Mouse (Mus musculus) kidney, postnatal 10 days (tissue): Measurements from ENCODE around the gene Lcmt1.
A peak's percentile ranks its signal among the peaks of the same experiment; 100 is the strongest.

ENCODE experiments used
- DNase-seq: peaks from one replicate; pipeline ENCODE4 v3.0.0; 2021; ENCODE audit warnings: mixed read lengths

Gene Lcmt1

DNA sequence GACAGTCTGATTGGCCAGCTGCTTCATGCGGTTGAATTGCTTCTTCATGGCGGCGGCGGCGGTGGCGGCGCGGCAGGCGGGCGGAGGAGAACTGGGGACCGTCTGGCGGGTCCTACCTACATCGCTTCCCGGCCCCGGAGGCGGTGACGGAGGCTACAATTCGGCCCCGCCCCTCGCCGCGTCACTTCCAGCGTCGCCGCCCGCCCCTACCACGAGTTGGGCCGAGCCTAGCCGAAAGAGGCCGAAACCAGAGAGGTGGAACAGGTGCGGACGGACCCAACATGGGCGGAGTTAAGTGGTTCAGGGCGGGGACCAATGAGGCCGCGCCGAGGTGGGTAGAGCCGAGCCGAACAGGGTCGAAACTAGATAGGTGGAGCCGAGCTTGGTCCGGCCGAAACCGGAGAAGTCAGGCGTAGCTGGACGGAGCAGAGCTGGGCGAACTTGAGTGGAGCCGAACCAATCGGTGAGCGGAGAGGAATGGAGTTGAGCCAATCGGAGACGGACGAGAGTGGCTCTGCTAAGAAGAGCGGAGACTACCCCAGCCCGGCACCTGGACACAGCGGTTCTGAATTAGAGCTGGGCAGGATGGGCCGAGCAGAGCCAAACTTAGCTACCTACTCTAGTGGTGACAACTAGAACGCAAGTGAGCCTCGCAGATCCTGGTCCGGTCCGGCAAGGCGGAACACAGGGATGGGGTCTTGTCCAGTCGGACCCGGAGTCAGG lies at the start of gene Lcmt1, which contains the start of gene Arhgap17:
Gene Lcmt1 (plus strand): TSS at position 26 of the 723 bp plus-strand sequence.
Gene Arhgap17 (minus strand): TSS at position 157 of the 723 bp plus-strand sequence.
- peak; percentile 99 for DNase-seq

DNA sequence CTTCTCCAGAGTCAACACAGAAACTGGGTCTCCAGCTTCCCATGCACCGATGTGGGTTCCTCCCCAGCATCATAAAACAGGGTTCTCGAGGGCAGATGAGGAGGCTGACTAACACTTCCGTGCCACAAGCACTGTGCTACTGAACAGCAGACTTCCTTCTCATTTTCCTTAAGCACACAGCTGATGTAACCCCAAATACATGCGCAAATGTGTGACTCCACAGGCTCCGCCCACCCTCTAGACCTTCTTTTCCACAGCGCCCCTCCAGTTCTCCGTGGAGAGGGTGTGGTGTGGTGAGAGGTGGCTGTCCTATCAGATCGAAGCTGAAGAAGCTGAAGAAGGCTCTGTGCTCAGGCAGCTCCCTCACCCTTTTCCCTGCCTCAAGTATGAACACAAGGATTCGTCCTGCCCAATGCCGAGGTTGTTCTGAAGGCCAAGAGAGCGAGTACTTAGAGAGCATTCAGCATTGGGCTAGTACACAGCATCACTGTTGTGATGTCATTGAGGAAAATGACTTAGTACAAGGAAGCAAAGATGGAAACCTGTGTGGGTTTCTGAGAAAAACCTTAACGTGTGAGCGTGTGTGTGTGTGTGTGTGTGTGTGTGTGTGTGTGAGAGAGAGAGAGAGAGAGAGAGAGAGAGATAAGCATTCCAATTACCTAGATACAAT lies 47.0 kb upstream of the Lcmt1 start:
- DNase-seq = no peak

DNA sequence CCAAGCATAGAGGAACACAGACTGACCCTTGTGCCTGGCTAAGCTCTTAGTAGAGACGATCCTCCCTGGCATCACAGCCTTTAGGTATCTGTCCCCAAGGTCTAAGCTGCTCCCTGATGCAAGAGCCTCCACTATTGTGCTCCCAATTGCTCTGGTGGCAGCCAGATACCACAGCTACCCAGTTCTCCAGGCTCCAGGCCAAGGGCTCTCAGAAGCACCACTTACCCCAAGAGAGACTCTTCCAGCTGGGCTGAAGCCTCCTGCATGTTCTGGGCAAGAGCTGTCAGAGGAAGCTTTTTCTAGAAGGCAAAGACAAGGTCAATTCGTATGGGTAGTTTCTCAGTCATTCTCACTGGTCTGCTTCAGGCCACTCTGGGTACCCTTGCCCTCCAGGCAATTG lies 46.2 kb upstream of the Lcmt1 start:
- DNase-seq = no peak

DNA sequence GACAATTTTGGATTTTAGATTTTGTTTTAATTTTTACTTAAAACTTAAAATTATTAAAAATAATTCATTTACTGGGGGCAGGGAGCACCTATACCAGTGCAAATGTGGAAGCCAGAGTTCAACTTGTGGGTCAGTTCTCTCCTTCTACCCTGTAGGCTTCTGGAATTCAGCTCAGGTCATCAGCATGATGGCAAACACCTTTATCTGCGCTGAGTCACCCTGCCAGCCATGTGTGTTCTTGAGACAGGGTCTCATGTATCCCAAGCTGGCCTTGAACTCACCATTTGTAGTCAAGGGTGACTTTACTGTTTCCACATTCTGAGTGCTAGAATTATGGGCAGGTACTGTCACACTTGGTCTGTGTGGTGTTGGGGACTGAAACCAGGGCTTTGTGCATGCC lies 45.5 kb upstream of the Lcmt1 start:
- no peak for DNase-seq

DNA sequence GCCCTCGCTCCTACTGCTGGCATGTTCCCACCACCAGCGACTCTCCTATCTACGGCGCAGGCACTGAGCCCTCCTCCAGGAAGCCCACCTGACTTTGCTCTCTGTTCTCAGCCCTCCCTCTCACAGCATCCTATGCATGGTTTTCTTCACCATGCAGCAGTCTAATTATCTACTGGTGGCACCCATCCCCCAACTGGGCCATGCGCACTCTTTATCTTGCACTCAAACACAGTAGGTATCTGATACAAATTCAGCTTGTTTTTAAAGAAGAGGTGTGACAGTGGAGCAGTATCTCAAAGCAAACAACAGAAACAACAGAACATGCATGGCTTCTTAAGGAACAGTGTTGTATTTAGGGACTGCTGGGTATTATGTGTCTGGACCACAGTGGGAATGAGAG lies 43.5 kb upstream of the Lcmt1 start:
- no peak for DNase-seq

DNA sequence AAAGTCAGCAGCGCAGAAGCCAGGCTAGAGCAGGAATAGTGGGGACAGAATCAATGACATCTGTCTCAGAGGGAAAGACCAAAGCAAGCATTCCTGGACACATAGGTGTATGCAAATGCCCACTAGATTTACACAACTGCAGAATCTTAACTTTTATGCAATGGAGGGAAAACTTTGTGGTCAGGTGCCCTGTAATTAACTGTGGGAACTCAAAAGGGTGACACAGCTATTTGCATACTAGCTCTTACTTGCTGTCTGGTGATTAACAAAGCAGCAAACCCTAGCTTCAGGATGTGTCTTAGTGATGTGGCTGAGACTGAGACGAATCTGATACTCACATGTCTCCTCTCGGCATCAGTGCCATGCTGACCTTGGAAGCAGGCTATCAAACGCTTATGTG lies 42.7 kb upstream of the Lcmt1 start:
- DNase-seq = no peak

DNA sequence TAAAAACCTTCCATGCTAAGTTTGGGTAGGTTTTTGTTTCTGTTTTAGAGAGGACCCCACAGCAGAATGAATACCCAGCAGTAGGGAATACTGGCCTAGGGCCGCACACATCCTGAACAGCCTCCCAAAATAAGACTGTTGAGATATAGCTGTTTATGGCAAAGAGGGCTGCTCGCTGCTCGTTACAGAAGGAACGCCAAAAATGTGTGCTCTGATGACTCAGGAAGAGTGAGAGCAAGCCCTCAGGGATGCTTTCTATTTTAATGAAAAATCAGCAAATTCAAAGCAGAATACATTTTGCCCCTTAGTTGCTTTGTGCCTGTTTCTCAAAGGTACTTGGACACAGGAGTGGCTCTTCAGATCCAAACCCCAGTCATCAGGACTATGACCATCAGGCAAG lies 41.7 kb upstream of the Lcmt1 start:
- no peak for DNase-seq

DNA sequence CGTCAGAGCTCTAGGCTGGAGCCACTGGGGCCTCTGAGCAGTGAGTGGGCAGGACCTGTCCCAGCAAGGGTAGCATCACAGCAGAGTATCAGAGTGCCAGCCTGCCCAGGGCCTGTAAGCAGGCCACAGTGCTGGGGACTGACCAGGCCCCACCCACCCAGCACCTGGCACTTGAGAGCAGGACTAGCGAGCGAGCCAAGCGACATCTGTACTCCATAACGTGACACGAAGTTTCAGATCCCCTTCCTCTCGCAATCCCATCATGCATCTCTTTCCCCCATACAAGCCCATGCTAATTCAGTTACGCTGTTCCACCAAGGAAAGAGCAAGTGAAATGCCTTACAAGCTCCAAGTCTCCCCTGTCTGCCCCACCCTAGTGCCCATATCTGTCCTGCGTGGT lies 39.1 kb upstream of the Lcmt1 start:
- DNase-seq = no peak

DNA sequence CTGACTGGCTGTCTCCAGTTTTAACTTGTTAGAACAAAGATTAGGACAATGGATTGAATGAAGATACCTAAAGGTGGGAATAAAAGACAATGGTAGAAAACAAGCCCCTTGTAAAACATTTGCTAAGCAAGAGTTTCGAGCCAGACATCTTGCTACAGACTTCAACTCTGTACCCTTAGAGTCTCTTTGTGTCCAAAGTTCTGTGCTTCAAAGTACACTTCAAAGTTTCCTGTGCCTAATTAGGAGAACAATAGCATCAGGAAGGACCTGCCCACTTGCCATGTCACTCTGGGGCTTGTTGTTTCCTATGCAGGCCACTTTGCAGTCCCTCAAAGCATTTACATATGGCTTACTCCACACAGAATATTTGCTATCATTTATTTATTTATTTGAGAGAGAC lies 33.3 kb upstream of the Lcmt1 start:
- no peak for DNase-seq

DNA sequence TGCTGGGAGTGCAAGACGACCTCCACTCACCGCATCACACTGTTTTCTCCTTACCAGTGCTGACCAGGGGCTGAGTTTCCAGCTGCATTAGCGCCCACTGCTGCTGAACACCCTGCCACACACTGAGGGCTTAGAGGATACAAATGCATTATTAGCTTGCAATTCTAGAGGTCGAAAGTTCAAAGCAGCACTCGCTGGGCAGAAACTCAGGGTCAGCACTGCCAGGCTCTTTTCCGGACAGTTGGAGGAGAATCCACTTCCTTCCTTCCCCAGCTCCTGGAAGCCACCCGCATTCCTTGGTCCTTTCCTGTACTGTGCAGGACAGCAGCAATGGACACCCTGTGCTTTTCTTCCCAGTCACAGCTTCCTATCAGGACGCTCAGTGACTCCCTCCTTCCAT lies 31.2 kb upstream of the Lcmt1 start:
- DNase-seq = peak; percentile 49

DNA sequence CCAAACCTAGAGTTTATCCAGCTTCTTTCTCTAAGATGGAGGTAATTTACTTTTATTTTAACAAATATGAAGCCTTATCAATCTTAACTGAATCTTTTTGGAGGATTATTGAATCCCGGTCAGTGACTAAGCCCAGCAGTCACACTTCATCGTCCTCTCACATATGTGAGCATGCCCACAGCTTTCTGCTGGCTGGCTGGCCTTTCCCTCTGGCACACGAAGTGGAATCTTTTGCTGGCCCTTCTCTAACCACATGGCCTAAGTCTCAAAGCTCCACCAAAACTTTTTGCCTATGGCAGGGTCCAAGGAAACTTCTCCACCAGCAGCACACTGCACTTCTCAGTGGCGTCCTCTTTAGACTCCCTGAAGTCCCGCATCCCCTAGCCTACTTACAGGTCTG lies 27.7 kb upstream of the Lcmt1 start:
- DNase-seq = no peak

DNA sequence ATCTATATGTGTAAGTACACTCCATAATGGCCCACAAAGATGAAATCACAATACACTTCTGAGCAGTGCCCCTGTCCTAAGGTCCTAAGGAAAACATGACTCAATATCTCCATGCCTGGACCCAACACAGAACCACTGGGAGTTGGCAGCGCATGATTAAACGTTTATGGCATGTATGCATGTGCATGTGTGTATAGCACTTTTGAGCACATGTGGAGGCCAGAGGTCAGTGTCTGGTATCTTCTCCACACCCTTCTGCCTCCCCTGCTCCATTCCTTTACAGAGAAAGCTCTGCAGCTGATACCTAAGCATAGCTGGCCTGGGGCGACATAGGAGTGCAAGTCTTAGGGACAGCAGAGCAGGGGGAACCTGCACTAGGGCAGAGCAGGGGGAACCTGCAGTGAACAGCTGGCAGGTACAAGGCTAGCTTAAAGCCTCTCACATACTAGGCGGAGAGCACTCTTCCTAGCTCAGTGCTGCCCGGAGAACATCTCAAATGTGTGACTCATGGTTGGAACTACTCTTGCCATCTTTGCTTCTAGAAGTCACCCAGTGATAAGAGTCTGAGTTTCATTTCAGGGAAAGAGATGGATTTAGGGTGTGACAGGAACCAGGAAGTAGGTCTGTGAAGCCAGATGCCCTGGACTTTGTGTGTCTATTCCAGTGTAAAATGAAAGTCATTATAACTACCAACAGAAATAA lies 25.4 kb upstream of the Lcmt1 start:
- no peak for DNase-seq

DNA sequence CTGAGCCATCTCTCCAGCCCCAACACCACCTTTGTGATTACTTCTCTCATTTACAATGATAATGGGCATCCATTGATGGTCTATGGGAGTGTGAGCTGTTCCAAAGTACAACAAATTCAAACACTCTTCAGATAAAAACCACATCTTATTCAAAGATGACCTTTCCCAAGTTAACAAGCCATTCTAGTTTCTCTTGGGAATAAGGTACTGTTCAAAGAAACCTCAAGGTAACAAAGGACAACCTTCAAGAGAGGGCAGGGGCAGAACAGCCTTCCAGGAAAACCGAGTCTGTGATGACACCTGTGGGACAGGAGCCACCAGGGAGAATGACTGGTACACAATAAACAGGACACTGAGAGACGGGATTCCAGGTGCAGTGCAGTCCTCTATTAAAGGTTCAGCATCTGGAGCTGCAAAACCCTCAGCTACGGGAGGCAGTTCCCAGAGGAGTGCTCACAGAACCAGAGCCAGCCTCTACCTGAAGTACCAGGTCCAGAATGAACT lies 24.5 kb upstream of the Lcmt1 start:
- no peak for DNase-seq

DNA sequence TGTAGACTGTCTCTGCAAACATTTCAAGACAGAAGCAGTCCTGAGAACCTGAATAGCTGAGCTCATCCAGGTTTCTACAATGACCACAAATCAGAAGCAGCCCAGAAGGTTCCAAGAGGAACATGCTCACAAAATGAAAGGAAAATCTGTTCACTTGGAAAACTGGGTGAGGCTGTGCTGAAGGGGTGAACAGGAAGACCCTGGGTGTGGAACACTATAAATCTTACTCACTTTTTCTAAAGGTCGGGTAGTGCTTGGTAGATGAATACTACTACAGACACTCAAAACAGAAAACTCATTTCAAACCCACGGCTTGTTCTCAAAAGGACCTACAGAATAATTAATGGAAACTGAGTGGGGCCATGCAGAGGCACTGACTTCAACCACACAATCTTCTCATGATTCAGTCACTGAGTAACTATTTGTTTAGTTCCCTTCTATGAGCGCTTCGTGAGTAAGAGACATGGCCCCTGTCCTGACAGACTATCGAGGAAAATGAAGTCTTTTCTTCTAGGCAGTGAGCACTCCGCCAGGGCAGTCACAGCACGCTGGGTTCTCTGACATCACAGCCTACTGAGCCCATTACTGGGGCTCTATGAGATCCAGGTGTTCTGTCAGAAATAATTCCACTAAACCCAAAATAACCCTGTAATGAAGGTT lies 22.8 kb upstream of the Lcmt1 start:
- DNase-seq = no peak

DNA sequence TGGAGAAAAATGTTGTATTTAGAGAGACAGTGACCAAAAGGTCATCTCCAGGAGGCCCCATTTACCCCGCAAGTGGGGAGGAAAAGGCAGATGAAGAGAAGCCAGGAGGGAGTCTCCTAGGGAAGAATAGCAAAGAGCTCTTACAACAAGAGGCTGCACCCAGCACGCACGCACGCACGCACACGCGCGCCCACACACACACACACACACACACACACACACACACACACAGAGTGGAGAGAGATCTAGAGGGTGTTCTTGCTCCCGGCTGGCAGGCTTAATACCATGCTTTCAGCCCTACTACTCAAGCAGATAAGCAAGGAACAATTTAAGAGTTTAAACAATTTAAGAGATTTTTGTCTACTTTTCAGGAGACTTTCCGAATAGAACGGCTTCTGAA lies 19.8 kb upstream of the Lcmt1 start:
- DNase-seq = no peak

DNA sequence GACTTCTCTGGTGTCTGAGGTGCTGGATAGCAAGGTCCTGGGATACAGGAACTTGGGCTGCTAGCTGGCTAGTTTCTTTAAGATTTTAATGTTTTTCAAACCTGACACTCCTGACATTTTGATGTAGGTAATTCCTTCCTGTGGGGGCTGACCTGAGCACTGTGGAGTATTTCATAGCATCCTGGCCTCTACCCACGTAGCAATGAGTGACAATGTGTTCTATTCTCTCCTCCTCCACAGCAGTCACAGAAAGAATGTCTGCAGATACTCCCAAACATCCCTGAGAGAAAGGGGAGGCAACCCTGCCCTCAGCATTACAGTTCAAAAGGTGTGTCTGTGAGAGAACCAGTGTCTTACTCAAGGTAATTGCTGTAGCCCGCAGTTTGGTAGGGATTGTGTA lies 19.3 kb upstream of the Lcmt1 start:
- DNase-seq = no peak

DNA sequence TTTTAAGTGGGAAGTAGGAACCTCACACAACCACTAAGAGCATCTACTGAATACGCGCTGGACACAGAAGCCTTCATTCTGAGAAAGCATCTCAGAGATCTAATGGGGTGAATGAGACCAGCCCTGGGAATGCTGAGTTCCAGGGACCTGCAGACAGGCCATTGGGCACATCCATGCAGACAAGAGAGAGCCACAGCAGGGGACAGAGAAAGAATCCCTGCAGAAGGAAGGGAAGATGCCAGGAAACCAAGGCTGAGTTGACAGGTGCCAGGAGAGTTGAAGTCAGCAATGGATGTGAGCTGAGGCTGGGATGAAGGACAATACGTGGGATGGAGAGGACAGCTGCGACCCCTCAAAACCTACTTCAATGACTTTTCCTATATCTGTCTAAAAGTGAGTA lies 16.5 kb upstream of the Lcmt1 start:
- no peak for DNase-seq

DNA sequence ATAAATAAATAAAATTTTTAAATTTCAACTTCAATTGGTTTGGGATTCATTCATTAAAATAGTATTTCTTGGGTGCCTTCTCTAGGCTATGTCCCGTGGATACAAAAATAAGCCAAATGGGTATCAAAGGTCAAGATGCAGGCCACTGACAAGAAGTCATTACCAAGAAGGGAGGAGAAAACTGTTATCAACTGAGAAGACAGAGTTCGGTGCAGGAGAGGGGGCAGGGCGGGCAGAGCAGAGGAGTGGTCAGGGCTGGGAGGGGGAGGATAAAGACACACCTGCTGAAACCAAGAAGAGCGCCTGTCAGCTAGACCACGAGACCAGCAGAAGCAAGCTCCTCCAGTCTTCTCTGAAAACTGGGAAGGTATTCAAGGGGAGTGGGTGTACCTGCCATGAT lies 15.7 kb upstream of the Lcmt1 start:
- no peak for DNase-seq

DNA sequence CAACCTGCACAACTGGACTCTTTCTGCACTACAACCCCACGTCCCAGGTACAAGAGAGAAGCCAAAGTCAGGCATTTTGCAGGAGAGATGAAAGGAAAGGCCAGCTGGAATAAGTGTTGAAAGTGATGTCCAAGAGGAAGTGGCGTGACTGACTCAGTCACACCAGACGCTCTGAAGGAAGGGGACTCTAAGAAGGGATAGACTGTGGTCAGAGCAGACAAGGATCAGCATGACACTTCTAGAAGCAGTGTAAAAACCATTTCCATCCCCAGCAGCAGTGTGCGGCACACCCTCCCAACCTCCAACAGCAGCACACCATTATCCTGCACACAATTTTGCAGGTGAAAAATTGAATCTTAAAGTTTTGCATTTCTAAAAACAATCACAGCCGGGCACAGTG lies 15.2 kb upstream of the Lcmt1 start:
- DNase-seq = no peak

DNA sequence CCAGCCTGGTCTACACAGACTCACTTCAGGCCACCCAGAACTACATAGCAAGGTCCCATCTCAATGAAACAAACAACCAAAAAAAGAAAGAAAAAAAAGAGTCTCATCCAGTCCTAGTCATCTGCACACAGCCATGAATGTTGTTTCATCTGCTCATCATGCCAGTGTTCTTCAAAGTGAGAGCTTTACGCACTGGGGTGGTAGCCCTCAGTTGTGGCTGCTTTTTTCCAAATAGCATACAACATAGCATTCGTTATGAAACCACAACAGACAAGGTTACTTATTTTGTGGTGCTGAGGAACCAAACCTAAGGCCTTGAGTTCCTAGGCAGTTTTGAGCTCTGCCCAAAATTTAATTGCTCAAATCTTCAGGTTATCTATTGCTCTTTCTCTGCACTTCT lies 14.7 kb upstream of the Lcmt1 start:
- DNase-seq = no peak

DNA sequence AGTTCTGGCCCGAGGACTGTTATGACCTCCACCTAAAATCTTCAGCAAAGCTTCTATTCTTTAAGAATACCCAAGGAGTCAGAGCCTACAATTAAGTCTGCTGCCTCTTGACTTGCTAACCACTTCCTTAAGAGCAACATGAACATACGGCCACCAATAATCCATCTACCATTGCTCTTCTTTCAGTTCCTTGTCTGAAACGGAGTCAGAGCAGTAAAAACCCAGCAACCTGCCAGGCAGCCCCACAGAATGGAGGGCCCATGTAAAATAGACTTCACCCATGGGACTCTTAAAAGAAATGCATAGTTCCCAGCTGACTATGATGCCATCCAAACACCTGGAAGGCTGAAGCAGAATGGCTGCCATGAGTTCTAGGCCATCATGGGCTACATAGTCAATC lies 13.4 kb upstream of the Lcmt1 start:
- no peak for DNase-seq

DNA sequence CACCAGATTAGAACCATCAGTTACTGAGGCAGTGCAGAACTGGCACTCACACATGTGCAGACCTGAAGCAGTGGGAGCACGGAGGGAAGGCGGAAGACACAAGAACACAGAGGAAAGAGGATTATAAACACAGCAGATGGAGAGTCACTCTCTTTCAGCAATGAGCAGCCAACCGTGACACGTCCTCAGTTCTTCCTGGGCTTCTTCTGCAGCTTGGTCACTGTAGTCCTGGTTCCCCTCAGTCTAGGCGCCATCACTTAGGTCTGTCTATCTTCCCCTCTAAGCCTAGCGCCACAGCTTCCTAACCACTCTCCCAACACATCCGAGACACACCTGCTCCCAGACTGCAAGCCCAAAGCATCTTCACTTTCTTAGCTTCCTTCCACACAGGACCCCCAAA lies 10.5 kb upstream of the Lcmt1 start:
- no peak for DNase-seq

DNA sequence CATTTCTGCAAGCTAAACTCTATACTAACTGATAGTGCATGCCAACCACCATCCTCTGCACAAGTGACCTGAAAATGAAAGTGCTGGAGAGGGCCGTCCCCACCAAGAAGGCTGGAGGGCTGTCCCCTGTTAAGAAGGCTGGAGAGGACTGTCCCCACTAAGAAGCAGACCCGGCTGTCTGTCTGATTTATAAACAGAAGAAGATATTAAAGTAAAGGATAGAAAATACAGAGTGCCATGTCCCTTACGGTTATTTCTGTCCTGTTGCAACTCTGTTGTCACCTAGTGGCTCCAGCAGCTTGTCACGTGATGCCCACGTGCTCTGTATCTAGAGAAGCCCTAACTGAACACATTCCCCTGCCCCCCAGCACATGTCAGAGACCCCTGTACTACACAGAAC lies 9.4 kb upstream of the Lcmt1 start:
- DNase-seq = no peak
